Mouse (Mus musculus) spleen, adult 12 weeks (tissue): ENCODE measurements at regions not wholly inside any gene's neighbourhood (a gene's known extent, or its start where the extent isn't known, plus 50 kb on each side); places are given as distances from the start of the nearest gene placed in this dataset.
"Not testable (repeated sequence)": the region's sequence is repeated elsewhere in the genome, so short reads cannot be mapped to it uniquely, and the experiment has no call there.

ENCODE experiments used
- DNase-seq: peaks from one replicate; pipeline ENCODE4 v3.0.0; 2022; ENCODE audit warnings: low spot score

DNA sequence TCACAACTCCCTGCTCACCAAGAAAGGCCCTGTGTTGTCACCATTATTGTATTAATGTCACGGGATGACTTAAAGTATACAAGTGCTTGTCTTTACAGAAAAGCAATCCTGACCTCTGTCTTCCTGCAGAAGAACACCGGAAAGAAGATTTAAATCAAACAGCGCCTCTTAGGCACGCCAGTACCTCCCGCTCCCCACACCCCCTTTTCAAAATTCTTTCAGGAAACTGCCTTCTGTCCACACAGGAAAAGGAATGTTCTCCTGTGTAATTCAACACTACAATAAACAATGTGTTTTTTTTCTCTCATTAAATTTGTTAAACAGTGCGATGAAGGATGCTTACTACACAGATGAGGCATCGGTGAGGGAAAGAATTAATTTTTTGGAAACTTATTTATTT is 112.6 kb upstream of the Stt3b start:
- no peak for DNase-seq

DNA sequence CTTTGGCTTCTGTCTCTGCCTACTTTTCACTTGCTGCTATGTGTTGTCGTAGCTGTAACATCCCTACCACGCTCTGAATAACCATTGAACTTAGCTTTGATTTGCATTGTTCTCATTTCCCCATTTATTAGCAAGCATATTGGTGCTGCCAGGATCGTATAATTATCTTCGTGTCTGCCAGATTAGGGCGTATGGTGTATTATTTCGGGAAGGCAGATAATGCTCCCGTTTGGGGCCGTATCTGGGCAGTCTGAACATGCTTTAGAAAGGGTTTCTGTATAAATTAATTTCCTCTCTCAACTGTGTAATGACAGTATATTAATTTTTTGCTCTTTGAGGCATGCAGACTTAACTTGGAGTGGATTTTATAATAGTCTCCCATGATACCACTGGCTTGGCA is 116.5 kb upstream of the Stt3b start:
- DNase-seq: no peak

DNA sequence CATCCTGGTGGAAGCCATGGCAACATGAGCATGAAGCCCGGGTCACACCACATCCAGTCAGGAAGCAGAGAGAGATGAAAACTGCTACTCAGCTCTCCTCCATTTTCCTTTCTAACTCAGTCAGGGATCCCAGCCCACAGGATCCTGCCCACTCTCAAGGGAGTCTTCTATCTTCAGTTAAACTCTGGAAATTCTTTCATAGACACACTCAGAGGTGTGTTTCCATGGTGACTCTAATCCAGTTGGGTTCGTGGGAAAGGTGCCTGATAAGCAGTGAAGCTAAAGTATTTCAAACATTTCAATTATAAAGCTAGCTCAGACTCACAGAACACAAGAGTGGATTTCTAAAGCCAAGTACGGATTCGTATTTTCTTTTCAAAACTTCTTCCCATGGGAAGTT is 120.0 kb upstream of the Stt3b start:
- no peak for DNase-seq

DNA sequence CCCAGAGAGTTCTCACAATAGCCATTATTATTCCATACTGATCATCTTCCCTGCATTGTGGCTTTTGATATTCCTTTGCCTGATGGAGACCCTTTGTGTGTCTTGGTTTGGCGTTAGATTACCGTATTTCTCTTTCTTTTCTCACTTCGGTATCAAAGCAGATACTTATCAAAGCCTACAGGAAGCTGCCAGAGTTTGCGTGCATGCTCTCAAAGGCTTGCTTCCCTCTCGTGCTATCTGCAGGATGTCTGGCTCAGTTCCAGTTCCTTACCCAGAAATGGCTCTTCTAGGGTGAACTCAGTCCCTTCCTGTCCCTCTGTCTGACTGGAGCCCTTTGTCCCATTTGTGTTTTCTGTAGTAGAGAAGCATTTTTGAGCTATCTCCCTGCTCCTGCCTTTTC is 124.5 kb upstream of the Stt3b start:
- no peak for DNase-seq

DNA sequence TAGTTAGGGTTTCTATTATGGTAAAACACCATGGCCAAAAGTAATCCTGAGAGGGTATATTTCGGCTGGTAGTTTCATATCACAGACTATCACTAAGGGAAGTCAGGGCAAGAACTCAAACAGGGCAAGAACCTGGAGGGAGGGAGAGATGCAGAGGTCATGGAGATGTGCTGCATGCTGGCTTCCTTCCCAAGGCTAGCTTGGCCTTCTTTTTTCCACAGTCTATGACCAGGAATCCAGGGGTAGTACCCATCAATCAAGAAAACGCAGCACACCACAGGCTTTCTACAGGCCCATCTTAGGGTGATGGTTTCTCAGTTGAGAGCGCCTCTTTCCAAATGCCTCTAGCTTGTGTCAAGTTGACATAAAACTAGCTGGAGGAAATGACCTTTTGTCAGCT is 126.1 kb upstream of the Stt3b start:
- DNase-seq: no peak

DNA sequence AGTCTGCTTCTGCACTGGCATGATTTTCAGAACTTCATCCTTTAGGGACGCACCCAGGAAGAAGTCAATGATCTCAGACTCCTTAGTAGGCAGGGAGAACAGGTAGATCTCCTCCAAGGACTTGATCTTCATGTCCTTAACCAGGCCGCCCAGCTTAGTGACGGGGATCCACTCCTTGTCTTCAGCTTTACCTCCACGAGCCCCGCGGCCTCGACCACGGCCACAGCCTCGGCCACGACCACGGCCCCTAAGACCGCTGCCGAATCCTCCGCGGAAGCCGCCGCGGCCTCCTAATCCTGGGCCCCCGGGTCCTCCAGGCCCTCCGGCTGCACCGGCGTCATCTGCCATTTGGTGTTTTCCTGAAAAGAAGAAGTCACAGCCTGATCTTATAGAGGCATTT is 128.0 kb upstream of the Stt3b start:
- DNase-seq: not testable (repeated sequence)

DNA sequence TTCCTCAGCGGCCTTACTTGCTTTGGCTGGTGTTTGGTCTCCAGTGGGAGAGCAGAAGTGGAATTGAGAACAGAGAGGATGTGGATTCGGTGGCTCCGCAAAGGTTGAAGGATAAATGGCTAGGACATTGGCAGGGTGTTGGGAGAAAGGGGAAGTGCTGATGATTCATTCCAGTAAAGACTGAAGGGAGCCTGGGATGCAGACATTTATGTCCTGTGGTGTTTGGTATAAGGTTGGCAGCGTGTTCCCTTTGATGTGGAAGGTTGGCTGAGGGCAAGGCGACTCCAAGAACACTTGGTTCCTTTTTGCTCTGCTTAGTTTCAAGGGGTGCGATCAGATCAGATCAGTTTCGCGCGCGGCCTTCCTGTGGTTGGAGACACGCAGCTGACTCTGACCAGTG is 136.5 kb upstream of the Stt3b start:
- no peak for DNase-seq

DNA sequence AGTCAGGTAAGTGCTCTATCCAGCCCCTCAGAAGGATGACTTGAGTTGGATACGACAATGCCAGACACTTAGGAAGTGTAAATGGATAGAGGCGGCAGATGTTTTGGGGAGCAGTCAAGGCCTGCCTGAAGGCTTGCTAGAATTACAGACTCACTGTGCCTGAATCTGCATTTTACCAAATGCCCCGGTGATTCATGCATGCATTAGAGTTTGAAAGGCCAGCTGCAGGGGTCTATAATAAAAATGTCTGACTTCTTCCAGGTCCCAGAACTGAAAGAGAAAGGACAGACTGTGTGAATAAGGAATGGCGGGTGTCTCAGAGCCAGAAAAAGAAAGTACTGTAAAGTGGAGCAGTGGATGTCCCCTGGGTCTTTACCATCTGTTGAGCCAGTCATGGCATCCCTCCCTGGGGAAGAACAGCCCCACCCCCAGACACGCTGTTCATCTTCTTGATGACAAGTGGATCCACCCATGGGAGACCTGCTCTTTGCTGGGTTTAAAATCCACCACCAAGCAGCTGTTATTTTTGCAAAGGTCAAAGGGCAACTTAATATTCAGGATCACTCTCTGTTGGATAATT is 140.6 kb upstream of the Stt3b start:
- no peak for DNase-seq

DNA sequence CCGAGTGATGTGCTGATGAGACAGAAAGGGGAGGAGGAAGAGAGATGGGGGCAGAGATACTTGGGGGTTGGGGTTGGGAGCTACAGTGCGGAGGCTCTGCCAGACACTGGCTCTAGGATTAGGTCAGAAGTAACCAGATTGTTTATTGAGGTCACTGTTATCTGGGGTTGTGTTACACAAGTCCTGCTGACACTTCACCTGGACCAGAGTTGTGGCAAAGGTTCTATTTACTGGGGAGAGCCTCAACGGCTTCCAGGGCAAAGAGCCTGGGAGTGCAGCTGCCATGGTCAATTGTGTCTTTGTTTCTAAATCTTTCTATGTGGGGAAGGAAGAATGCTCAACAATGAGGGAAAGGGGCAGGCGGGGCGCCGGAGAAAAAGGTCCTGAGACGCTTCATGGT is 144.6 kb upstream of the Stt3b start:
- DNase-seq: no peak

DNA sequence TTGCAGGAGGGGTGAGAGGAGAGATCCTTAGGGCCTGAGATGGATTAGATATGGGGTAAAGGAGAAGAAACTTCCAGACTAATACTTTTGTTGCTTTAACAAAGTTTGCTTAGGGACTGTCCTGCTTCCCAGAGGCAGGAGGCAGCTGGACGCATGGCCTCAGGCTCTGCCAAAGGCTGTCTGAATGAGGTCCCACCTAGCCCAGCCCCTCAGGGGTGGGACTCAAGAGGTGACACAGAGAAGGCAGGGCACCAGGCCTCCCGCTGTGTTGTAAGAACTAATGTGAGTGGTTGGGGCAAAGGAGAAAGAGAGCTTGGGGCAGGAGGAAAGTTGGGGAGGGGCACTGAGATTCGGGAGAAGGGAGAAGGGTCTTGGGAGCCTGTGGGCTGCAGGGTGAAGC is 145.9 kb upstream of the Stt3b start:
- DNase-seq: no peak

DNA sequence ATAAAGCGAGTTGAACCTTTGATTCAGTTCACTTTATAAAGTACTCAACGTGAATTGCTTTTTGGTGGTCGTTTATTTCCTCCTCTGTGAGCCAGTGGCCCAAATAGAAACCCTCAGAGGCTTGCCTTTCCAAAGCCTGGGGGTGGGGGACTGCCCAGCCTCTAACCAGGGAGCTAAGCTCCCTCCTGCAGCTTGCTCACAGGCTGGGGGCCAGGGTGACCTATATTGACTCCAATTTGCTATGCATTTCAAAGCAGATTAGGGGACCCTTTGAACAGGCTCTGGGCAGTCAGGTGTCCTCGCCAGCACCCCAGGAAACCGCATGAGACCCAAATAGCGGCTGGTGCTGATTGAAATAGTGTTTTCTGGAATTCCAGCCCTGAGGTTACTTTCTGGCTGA is 146.4 kb upstream of the Stt3b start:
- DNase-seq: no peak

DNA sequence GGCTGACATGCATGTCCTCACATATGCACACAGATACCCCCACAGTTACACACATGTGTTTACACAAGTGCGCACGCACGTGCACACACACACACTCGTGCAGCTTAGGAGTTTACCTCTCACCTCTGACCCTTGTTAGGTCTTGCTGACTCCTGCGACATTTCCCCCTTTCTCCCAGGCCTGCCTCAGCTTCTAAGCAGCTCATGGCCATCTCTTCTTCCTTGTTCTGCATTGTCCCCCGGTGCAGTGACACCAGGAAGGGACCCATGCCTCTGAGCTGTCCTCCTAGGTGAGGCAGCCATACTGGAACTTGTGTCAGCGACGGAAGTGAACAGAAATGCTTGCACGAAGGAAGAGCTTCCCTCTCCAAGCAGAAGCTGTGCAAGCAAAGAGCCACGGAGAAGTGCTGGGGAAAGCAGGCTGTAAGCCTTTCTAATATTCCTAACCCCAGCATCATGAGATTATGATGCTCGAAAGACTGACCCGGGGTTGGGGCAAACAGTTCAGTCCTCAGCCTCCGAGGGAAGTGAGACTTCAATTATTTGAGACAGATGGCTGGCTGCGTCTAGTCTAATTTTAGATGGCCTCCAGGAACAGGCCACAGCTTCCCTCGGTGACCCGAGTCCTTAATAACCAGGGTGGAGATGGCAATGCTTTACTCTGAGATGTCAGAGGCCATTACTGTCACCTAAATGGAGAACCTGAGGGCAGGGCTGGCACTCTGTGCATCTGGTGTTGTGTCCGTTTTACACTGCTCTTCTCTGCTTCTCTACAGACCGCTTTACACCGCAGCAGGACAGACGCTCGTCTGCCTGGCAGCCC is 147.9 kb upstream of the Stt3b start:
- DNase-seq: no peak

DNA sequence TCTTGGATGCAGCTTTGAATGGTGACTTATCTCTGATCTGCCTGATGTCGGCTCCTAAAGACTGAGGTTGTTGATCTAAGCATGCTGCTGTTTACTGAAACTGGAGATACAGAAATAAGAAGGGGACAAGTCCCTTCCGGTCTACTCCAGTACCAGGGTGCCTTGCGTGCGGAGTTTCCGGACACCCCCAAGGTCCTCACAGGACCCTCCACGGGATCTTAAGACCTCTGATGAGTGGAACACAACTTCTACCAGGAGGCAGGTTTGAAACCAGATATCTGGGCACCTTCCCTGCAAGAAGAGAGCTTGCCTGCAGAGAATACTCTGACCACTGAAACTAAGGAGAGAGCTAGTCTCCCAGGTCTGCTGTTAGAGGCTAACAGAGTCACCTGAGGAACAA is 148.9 kb upstream of the Stt3b start:
- not testable (repeated sequence) for DNase-seq

DNA sequence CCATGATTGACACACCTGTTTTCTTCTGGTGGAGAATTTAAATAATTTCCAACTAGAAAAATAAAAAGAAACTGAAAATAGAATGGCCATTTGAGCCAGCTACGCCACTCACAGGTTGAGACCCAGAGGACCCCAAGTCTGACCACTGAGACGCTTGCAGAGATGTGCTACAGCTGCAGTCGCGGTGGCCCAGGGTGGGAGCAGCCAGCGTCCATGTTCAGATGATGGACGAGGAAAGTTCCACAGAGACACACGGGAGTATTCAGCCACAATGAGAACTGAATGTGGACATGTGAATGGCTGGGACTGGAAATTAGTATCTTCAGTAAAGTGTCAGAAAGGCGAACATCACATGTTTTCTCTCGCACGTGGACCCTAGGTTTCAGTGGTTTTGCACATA is 155.1 kb upstream of the Stt3b start:
- DNase-seq: no peak

DNA sequence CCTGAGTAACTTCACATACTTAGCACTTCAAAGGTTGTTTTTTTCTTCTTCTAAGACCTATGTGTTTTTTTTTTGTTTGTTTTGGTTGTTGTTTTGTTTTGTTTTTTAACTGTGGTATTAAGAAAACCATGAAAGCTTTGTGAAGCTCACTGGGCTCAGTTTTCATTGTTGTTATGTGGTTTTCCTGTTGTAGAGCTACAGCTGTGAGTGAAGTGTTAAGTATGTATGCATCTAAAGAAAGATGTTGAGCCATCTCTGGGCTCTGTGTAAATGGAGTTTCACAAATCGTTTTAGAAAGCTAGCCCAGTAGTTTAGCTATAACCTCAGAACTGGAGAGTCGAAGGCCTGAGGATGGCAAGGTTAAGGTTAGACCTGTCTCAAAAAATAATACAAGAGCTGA is 158.4 kb upstream of the Stt3b start:
- no peak for DNase-seq

DNA sequence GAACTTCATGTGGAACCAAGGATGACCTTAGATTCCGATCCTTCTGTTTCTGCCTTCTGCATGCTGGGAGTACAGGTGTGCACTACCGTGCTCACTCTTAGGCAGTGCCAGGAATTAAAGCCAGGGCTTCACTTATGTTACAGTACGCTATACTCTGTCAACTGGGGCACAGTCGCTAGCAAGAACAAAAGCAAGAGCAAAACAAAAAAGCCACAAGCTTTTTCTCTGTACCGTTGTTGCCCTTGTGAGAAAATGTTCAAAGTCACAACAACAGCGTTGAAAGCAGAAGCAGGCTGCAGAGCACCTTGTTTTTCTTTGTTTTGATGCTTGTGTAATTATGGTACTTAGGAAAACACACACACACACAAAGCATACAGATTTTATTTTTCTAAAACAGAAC is 161.4 kb upstream of the Stt3b start:
- no peak for DNase-seq

DNA sequence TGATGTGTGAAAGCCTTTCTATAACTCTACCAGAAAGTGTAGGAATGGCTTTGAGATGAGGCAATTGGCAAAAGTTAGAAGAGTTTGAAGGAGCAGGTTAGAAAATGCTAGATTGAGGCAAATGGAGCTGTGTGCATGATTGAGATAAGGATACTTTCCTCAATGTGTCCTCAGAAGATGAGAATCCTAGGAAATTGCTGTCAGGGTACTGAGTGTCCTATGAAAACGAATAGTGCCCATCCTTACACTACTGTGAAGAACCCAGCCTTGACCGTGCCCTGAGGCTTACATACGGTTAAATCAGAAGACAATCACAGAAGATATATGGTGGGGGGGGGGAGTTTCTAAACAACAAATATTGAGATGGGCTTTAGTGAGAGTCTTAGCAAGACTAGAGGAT is 162.8 kb upstream of the Stt3b start:
- no peak for DNase-seq

DNA sequence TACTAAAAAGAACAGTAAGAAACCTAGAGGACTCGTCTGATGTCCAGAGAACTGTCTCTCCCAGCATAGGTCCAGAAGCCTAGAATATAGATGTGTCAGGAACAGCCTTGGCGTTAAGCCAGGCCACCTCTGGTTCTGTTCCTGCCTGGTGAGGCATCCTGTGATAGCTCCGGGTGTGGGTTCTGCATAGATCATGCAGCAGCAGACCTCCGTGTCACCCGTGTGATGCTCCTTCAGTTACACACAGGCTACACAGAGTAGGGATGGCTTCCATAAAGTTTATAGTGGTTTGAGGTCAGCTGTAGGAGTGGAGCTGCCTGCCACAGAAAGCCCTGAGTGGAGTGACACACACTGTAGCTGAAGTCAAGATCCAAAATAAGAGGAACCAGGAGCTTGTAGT is 163.6 kb upstream of the Stt3b start:
- DNase-seq: no peak

DNA sequence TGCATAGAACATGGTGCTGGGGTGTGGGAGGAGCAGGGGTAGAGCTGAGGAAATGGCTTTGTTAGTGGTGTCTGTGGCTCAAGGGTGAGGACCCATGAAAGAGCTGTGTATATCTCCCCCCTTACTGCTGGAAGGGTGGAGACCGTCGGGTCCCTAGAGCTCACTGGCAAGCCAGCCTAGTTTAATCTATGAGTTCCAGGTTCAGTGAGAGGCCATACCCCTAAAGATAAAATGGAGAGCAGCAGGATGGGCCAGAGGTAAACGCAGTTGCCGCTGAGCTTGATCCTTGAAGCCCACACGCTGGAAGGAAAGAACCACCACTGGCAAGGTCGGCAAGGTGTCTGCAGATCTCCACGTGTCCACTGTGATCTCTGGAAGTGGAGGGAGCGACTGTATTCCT is 164.1 kb upstream of the Stt3b start:
- no peak for DNase-seq

DNA sequence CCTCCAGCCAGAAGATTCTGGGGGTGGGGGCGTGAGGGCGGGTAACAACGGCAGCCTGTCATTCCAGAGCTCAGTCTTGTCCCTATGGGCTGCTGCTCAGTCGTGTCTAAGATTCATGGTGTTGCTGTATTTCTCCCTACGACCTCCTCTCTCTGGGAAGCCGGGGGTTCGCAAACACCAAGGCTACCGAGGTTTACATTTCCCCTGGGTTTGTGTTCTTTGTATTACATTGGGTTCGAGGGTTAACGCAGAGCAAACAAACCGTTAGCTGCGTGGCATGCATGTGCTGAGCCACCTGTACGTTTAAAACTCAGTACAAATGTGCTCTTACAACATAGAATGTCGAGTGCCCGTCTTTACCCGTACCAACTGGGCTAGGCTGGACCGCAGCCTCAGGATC is 166.0 kb upstream of the Stt3b start:
- no peak for DNase-seq

DNA sequence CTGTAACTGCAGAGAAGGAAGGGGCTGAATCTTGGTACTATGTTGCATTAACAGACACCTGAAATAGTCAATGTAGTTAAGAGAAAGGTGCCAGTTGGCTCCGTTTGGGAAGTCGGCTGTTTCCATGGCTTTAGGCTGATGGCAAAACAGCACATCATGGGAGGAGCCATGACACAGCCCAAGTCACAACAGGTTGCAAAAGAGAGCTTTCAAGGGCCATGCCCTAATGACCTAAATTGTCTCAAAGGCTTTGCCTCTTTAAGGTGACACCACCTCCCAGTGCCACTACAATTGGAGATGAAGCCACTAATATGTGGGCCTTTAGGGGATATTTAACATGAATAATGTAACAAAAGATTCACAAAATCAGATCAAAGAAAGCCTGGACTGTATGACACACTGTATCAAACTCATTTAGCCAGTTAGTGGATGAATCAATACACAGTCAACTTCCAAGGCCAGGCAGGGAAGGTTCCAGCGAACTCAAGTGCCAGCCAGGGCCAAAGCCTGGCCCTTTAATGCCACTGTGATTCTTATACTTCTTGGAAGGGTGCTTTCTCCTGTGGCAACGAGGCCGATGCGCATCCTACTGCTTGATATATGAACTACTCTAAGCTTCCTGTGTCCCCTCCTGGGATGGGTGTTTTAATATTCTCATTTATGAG is 167.5 kb upstream of the Stt3b start:
- DNase-seq: no peak

DNA sequence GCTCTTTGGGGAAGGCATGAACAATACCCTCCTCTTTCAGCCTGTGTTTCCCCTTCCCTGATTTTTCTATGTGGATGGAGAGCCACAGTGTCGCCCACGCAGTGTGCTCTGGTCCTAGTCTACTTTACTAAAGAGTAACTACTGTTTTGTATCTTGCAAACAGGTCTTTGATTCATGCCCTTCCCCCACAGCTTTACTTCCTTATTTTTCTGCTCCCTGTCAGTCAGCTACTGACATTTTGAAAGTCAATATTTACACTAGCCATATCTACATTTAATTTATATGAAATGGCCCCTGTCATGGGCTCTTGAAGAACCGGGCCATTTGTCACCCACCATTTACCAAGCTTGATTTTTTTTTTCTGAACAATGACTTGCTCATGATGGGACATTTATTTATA is 168.7 kb upstream of the Stt3b start:
- no peak for DNase-seq

DNA sequence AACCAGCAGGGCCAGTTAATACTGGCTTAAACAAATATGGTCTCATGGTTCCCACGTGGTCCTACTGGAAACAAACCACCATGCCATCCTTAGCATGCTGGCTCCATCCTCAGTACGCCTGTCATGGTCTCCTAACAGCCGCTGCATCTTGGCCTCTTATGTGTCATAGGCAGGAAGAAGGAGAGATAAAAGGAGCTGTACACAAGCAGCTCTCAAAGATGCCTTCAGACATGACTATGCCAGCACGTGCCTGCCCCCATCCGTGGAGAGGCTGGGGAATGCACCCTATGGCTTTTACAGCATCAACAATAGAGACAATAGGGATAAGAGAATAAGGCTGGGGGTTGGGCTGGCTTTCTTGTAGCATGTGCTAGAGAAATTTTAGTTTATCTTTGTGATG is 171.0 kb upstream of the Stt3b start:
- no peak for DNase-seq

DNA sequence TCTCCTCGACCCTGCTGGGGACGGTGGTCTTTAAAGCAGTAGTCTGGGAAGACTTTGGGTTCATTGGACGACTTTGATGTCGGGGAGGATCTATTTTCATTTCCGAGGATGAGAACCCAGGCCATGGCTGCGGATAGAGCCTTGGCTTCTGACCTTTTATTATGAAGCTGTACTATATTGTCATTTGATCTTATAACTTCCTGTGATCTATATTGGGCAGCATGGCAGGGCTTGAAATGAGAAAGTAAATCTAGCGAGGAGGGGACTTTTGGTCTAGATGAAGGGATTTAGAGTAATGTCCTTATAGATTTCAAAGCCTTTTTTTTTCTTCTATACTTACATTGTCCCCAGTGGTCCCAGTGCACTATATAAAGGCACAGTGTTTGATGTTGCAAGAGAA is 172.8 kb upstream of the Stt3b start:
- no peak for DNase-seq
